Mouse (Mus musculus) hindbrain, embryonic 13.5 days (tissue): Measurements from ENCODE around the gene Mcub. TPM values are rescaled to one million over a fixed set of nuclear protein-coding genes. Genes with fewer than 3 reads are reported as not detected.

Experiments
- ATAC-seq: fragments of 200-750 bp; cut with Nextera tagmentation; 2 replicates; pipeline ENCODE4 v1.8.0; 2017; ENCODE audit warnings: moderate TSS enrichment; ENCODE audit not compliant: low FRiP score
- H3K27ac ChIP-seq: fragments of 300-500 bp; sonication (generic); 2 replicates; pipeline ENCODE4 v1.5.1; 2015; ENCODE audit warnings: inconsistent platforms, mild to moderate bottlenecking, moderate library complexity
- H3K27me3 ChIP-seq: fragments of 300-500 bp; sonication (generic); 2 replicates; pipeline ENCODE4 v1.6.1; 2015; ENCODE audit warnings: mild to moderate bottlenecking, inconsistent platforms
- H3K36me3 ChIP-seq: fragments of 300-500 bp; sonication (generic); 2 replicates; pipeline ENCODE4 v1.6.1; 2015; ENCODE audit warnings: mild to moderate bottlenecking, inconsistent platforms
- H3K4me1 ChIP-seq: fragments of 300-500 bp; sonication (generic); replicated peaks from 2 replicates; pipeline ENCODE4 v1.6.1; 2015; ENCODE audit warnings: inconsistent platforms
- H3K4me2 ChIP-seq: fragments of 300-500 bp; sonication (generic); 2 replicates; pipeline ENCODE4 v1.6.1; 2015; ENCODE audit warnings: inconsistent platforms, mild to moderate bottlenecking, moderate library complexity
- H3K4me3 ChIP-seq: fragments of 300-500 bp; sonication (generic); 2 replicates; pipeline ENCODE4 v1.5.1; 2015; ENCODE audit warnings: mild to moderate bottlenecking, inconsistent platforms
- H3K9ac ChIP-seq: fragments of 300-500 bp; sonication (generic); 2 replicates; pipeline ENCODE4 v1.6.1; 2015; ENCODE audit warnings: mild to moderate bottlenecking, inconsistent platforms
- H3K9me3 ChIP-seq: fragments of 300-500 bp; sonication (generic); 2 replicates; pipeline ENCODE4 v1.6.1; 2016; ENCODE audit warnings: inconsistent platforms
- WGBS: fragments of 180-500 bp; shearing (Covaris S2); methylation state at CpG from one replicate; pipeline ENCODE4 v1.1.7; 2015; 5-methylcytosine and 5-hydroxymethylcytosine counted together
- polyA plus RNA-seq: library from polyadenylated mRNA; unstranded; fragments of >200 nt; fragmentation: Nextera tagmentation; extraction: Ambion mirVana; gene quantifications from 2 replicates; pipeline ENCODE4 v1.2.1, GENCODE M21; 2015

The Mcub gene
- polyA plus RNA-seq, 1 experiment from 2014 or later: 4.0 TPM

DNA sequence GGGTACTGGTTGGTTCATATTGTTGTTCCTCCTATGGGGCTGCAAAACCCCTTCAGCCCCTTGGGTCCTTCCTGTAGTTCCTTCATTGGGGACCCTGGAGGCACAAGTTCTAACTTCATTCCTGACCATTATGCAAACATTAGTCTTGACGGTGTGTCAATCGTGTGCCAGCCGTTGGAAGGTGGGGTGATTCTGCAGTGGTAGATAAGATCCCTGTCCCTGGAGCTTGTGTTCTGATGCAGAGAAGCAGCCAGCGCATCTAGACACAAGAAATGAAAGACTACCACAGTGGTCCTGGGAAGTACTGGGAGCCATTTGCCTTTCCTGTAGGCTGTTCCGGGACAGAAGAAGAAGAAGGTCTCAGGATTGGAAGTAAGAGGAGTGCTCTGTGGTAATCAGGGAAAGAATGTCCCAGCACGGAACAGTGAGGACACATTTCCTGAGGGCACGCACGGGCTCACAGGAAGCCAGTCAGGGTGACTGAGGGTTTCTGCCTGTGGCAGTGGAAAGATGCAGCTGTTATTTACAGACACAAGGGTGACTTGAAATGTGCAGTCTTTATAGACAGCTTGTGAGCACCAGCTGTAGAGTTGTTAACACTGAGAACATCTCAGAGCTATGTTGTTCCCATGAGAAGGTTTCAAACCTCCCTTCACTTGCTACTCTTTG lies 88.9 kb downstream of the Mcub start:
- no peak overlapping the region for H3K27ac ChIP-seq
- WGBS: 90% methylated on average over 8 of the region's 8 CpGs
- ATAC-seq: no peak
- no peak overlapping the region for H3K4me3 ChIP-seq
- no peaks in the 10 kb centered on the region for H3K9me3 ChIP-seq
- H3K9ac ChIP-seq: no peak overlapping the region
- H3K27me3 ChIP-seq: 0 out of 2 replicates have a peak, but pooled peaks cover 4% of the 10 kb centered on the region
- H3K4me1 ChIP-seq: peaks cover 12% of the 10 kb centered on the region
- no peaks in the 10 kb centered on the region for H3K36me3 ChIP-seq
- H3K4me2 ChIP-seq: no peak overlapping the region

DNA sequence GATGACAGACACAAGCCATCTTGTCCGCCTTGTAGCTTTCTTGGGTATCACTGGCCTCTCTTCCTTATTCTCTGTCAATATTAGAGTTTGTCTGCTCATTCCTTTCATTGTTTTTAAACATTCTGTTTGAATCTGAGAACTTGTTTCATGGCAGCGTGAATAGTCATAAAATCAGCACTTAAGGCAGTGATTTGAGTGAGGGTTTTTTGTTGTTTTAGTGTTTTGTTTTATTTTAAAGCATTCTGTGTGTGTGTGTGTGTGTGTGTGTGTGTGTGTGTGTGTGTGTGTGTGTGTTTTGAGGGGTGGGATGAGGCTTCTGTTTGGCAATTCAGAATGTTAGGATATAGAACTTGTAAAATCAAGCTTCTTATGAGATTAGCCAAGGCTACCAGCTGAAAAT lies 90.1 kb downstream of the Mcub start:
- Histone ChIP-seq H3K36me3 (no peaks in the 10 kb centered on the region), H3K4me2 (peak overlapping the region; percentile 88), H3K4me3 (peak overlapping the region; percentile 64), H3K27ac (no peak overlapping the region), H3K9me3 (no peaks in the 10 kb centered on the region), H3K4me1 (peaks cover 12% of the 10 kb centered on the region), H3K27me3 (0 out of 2 replicates have a peak, but pooled peaks cover 4% of the 10 kb centered on the region), H3K9ac (no peak overlapping the region)
- no peak for ATAC-seq
- WGBS: 86% methylated on average over 2 of the region's 2 CpGs

DNA sequence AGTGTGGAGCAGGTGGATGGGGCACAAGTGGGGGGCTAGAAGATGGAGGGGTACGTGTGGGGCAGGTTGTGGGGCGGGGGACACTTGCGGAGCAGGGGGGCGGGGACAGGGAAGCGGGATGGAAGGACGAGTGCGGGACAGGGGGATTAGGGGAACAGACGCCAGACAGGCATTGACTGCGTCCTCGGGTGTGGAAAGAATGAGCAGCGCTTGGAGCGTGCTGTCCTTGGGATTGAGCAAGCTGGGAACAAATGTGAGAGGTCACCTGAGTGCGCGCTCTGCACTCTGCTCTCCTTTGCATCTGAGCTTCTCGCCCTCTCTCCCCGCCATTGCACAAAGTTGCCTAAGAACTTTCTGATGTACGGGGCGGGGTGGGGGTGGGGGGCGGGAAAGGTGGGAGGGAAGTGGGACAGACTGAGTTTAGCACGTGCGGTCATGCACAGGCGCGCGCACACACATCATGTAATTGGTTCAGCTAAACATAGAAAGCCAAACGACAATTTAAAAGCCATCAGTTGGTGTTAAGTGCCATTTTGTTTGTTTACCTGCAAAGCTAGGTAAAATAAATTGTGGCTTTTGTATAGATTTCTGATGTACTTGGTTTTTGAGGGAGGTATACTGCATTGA lies 90.8 kb downstream of the Mcub start:
- Histone ChIP-seq H3K4me3 (peak overlapping the region; percentile 64), H3K4me2 (peak overlapping the region; percentile 88), H3K9me3 (no peaks in the 10 kb centered on the region), H3K27ac (peak overlapping the region; percentile 85), H3K36me3 (no peaks in the 10 kb centered on the region), H3K27me3 (0 out of 2 replicates have a peak, but pooled peaks cover 4% of the 10 kb centered on the region), H3K4me1 (peaks cover 12% of the 10 kb centered on the region), H3K9ac (peak overlapping the region; percentile 77)
- WGBS: under 1% methylated on average over 25 of the region's 25 CpGs
- ATAC-seq: peak; percentile 62

DNA sequence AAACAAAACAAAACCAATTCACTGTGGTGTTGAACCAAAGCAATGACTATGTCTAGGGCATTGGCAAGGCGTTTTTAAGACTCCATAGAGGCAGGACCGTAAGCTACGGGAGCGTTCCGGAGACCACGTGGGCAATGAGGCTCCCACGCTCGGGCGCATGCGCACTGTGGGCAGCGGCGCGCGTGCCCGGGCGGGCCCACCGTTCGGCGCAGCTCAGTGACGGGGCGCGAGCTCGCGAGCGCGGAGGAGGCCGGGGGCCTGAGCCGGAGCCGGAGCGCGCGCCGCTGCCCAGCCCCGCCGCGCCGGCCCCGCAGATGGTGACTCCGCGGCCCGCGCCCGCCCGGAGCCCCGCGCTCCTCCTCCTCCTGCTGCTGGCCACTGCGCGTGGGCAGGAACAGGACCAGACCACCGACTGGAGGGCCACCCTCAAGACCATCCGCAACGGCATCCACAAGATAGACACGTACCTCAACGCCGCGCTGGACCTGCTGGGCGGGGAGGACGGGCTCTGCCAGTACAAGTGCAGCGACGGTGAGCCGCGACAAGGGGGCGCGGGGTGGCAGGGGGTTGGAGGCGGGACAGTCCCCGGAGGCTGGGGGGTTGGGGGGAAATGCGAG lies 91.5 kb downstream of the Mcub start, which contains the start of gene Pla2g12a:
Gene Pla2g12a, plus strand, starts transcription at position 202 of the 617 bp plus-strand sequence.
- Histone ChIP-seq H3K27ac (peak within 1 kb of the TSS; percentile 85), H3K4me1 (peaks cover 12% of the 10 kb centered on the region)
- under 1% methylated on average over 64 of the region's 66 CpGs for WGBS

DNA sequence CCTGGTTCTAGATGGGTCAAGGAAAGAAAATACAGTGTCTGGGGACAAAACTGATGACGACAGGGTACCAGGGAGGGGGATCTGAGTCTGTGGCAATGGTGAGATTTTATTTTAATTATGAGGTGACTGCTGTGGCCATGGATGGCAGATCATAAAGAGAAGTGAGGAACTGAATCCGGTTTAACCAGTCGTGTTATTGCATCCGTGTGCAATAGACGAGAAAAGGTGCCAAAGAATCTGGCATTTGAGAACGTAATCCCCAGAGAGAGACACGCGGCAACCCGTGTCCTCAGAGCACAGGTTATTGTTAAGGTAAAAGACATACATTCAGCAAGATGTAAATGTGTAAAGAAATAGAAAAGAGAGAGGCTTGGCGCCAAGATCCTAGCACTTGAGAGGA lies 92.7 kb downstream of the Mcub start:
- Histone ChIP-seq H3K4me1 (peaks cover 12% of the 10 kb centered on the region), H3K9me3 (no peaks in the 10 kb centered on the region)
- WGBS: 91% methylated on average over 10 of the region's 10 CpGs

More for the DNA sequence above, 91.5 kb downstream of the Mcub start, which contains the start of gene Pla2g12a:
- H3K9ac ChIP-seq: peak within 1 kb of the TSS; percentile 77
- no peaks in the 10 kb centered on the region for H3K36me3 ChIP-seq
- peak; percentile 93 for ATAC-seq
- peak within 1 kb of the TSS; percentile 88 for H3K4me2 ChIP-seq
- H3K27me3 ChIP-seq: 0 out of 2 replicates have a peak, but pooled peaks cover 4% of the 10 kb centered on the region
- peak within 1 kb of the TSS; percentile 64 for H3K4me3 ChIP-seq
- no peaks in the 10 kb centered on the region for H3K9me3 ChIP-seq

More for the DNA sequence above, 92.7 kb downstream of the Mcub start:
- H3K36me3 ChIP-seq: no peaks in the 10 kb centered on the region
- no peak overlapping the region for H3K4me3 ChIP-seq
- no peak overlapping the region for H3K9ac ChIP-seq
- H3K27ac ChIP-seq: no peak overlapping the region
- 0 out of 2 replicates have a peak, but pooled peaks cover 4% of the 10 kb centered on the region for H3K27me3 ChIP-seq
- ATAC-seq: no peak
- no peak overlapping the region for H3K4me2 ChIP-seq

Other genes with a start within 250 kb of the Mcub start
- 2.7 and 2.9 TPM in 2 replicates for gene Egf, start 214.9 kb downstream of the Mcub start, polyA plus RNA-seq
- not detected in 2 replicates for gene Lrit3, start 166.2 kb downstream of the Mcub start, polyA plus RNA-seq
- 0.22 and 0.29 TPM in 2 replicates for gene Rrh, start 147.6 kb downstream of the Mcub start, polyA plus RNA-seq
- 44.6 and 46.4 TPM in 2 replicates for gene Gar1, start 138.8 kb downstream of the Mcub start, polyA plus RNA-seq
- 0.41 and 0.51 TPM in 2 replicates for gene Cfi, start 134.3 kb downstream of the Mcub start, polyA plus RNA-seq
- 28.3 and 30.0 TPM in 2 replicates for gene Pla2g12a, start 91.6 kb downstream of the Mcub start, polyA plus RNA-seq
- gene Casp6, start 68.8 kb downstream of the Mcub start, polyA plus RNA-seq: 36.5 and 38.7 TPM in 2 replicates
- gene Sec24b, start 91.3 kb upstream of the Mcub start, polyA plus RNA-seq: 28.6 and 30.2 TPM in 2 replicates
- 3.4 and 3.6 TPM in 2 replicates for gene Col25a1, start 161.3 kb upstream of the Mcub start, polyA plus RNA-seq